Mouse (Mus musculus): ENCODE measurements at regions not wholly inside any gene's neighbourhood (a gene's known extent, or its start where the extent isn't known, plus 50 kb on each side); places are given as distances from the start of the nearest gene placed in this dataset.

- no peak for DNase-seq (ENCODE audit: low spot score in 2 of 2)
- TF ChIP-seq CTCF (conservative IDR thresholded peaks at IDR 0.05): no peak
- no peak overlapping the region for H3K4me3 ChIP-seq
- H3K27ac ChIP-seq: 0 out of 2 replicates have a peak overlapping the region, but pooled peaks have one; percentile 18
Observed at GRCm38 (mm10) chr3:130884393-130884792, 154.2 kb upstream of the Rpl34 start.

GRCm38 (mm10) chr3:130883928-130884327 is 153.7 kb upstream of the Rpl34 start:
- Histone ChIP-seq H3K27ac (0 out of 2 replicates have a peak overlapping the region, but pooled peaks have one; percentile 14), H3K4me3 (no peak overlapping the region)
- TF ChIP-seq CTCF (conservative IDR thresholded peaks at IDR 0.05): no peak
- no peak for DNase-seq (ENCODE audit: low spot score in 2 of 2)

GRCm38 (mm10) chr3:130883319-130883718 is 153.1 kb upstream of the Rpl34 start:
- H3K27ac ChIP-seq: no peak overlapping the region
- no peak for TF ChIP-seq CTCF (conservative IDR thresholded peaks at IDR 0.05)
- DNase-seq (ENCODE audit: low spot score in 2 of 2): no peak
- no peak overlapping the region for H3K4me3 ChIP-seq

DNA sequence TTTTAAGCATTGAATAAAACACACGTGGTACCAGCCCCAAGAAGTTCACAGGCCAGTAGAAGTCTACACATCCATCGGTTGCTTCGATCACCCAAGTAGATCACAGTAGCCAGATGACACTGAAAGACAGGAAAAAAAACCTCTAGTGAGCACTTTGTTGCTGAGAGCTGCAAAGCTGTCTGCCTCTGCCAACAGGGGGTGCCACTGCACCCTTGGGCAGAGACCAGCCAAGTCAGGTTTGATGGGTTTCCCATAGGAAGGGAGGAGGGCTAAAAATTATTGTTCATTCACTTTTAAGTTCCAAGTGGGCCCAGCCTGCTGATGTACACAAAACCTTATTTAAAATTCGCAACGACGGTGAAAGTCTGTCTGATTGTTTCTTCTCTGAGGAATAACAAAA is 150.3 kb upstream of the Rpl34 start:
- Histone ChIP-seq H3K4me3 (no peak overlapping the region), H3K27ac (no peak overlapping the region)
- no peak for DNase-seq (ENCODE audit: low spot score in 2 of 2)
- peak; percentile 72 for TF ChIP-seq CTCF (conservative IDR thresholded peaks at IDR 0.05)

- no peak for DNase-seq (ENCODE audit: low spot score in 2 of 2)
- Histone ChIP-seq H3K27ac (no peak overlapping the region), H3K4me3 (no peak overlapping the region)
- TF ChIP-seq CTCF (conservative IDR thresholded peaks at IDR 0.05): no peak
Observed at GRCm38 (mm10) chr3:130879463-130879862, 149.3 kb upstream of the Rpl34 start.

- H3K27ac ChIP-seq: no peak overlapping the region
- no peak overlapping the region for H3K4me3 ChIP-seq
- TF ChIP-seq CTCF (conservative IDR thresholded peaks at IDR 0.05): no peak
- DNase-seq (ENCODE audit: low spot score in 2 of 2): no peak
Observed at GRCm38 (mm10) chr3:130878834-130879233, 148.6 kb upstream of the Rpl34 start.

DNA sequence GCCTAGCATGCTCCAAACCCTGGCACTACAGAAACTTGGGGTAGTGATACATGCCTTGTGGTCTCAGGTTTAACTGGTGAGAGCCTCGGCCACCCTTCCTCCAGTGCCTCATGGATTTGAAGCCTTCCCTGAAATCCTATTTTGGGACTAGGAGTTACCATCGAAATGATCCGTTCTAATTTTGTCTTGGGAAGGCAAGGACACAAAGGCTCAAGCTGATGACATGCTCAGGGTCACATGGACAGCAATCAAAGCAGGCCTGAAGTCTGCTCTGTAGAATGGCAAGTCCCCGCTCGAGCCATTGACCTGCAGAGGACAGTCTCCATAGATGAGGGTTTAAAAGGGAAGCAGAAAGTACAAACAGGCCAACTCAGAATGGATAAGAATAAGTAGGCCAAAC is 147.8 kb upstream of the Rpl34 start:
- H3K4me3 ChIP-seq: no peak overlapping the region
- no peak overlapping the region for H3K27ac ChIP-seq
- no peak for TF ChIP-seq CTCF (conservative IDR thresholded peaks at IDR 0.05)
- DNase-seq (ENCODE audit: low spot score in 2 of 2): no peak

DNA sequence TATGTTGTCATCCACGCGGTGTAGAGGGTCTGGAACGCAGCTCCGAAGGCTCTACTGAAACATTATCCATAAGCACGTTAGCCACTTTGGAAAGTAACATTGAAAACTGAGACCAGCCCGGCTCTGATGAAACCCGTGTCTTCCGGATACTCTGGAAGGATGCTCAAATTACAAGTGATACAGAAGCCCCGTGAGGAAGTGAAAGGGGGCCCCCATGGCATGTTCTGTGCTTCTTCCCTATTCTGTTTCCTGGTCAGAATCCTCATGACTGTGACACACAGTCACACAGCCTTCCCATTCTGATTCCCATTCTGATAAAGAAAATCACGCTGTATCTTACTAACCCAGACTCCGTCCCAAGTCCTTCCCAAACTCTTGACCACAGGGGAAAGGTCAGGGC is 143.5 kb upstream of the Rpl34 start:
- no peak for TF ChIP-seq CTCF (conservative IDR thresholded peaks at IDR 0.05)
- no peak for DNase-seq (ENCODE audit: low spot score in 2 of 2)

DNA sequence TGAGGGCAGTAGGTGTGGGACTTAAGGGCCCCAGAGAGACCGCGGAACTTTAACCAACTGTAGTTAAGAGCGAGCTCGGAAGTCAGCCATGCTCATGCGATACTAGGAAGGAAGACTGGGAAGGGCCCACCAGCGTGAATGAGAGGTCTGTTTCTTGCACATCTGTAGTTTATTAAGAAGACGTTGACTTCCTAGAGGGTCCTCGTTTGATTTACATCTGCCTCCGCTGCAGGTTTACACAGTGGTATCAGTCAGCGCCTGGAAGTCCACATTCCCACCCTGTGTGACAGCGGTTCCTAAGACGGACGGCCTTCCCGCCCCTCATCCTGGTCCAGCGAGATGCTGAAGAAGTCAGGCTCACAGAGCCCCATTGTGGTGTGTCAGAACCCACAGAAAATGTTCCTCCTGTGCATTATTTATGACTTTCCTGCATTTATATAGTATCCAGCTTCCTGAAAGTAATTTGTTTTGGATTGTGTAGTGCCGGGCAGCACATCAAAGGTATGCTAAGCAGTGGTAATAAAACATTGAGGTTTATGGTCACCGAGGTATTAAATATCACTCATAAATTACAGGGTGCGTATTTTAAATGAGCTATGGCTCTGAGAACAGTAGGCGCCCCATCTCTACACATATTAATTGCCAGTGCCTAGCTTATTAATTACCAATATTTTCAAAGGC is 136.9 kb upstream of the Rpl34 start:
- DNase-seq (ENCODE audit: low spot score in 2 of 2): no peak
- H3K27ac ChIP-seq: no peak overlapping the region
- no peak for TF ChIP-seq CTCF (conservative IDR thresholded peaks at IDR 0.05)
- no peak overlapping the region for H3K4me3 ChIP-seq

More for the DNA sequence above, 143.5 kb upstream of the Rpl34 start:
- Histone ChIP-seq H3K27ac (no peak overlapping the region), H3K4me3 (no peak overlapping the region)

DNA sequence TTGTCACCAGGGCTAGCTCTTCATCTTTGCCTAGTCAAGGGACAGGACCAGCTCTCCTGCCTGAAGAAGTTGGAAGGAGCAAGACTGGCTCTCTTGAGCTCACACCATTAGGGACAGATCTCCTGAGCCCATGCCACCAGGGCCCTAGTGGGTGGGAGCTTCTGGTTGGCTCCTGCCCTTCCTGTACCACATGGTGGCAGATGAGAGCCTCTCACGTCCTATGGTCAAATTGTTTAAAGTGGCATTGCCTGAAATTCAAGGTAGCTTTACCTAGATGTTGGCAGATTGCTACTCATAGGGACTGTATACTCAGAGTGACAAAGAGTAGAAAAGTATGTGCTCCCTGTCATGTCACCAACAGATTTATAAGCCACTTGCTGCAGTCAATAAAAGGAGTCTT is 134.6 kb upstream of the Rpl34 start:
- DNase-seq (ENCODE audit: low spot score in 2 of 2): no peak
- H3K4me3 ChIP-seq: no peak overlapping the region
- peak; percentile 42 for TF ChIP-seq CTCF (conservative IDR thresholded peaks at IDR 0.05)

GRCm38 (mm10) chr3:130863376-130863775 is 133.2 kb upstream of the Rpl34 start:
- no peak for TF ChIP-seq CTCF (conservative IDR thresholded peaks at IDR 0.05)
- no peak overlapping the region for H3K27ac ChIP-seq
- H3K4me3 ChIP-seq: no peak overlapping the region
- DNase-seq (ENCODE audit: low spot score in 2 of 2): no peak

More for the DNA sequence above, 134.6 kb upstream of the Rpl34 start:
- H3K27ac ChIP-seq: no peak overlapping the region

GRCm38 (mm10) chr3:130860315-130860714 is 130.1 kb upstream of the Rpl34 start:
- TF ChIP-seq CTCF (conservative IDR thresholded peaks at IDR 0.05): no peak
- H3K4me3 ChIP-seq: no peak overlapping the region
- DNase-seq (ENCODE audit: low spot score in 2 of 2): no peak
- no peak overlapping the region for H3K27ac ChIP-seq

GRCm38 (mm10) chr3:130853866-130854265 is 123.7 kb upstream of the Rpl34 start:
- no peak for DNase-seq (ENCODE audit: low spot score in 2 of 2)
- no peak overlapping the region for H3K27ac ChIP-seq
- TF ChIP-seq CTCF (conservative IDR thresholded peaks at IDR 0.05): no peak
- no peak overlapping the region for H3K4me3 ChIP-seq

GRCm38 (mm10) chr3:130850766-130851308 is 120.6 kb upstream of the Rpl34 start:
- TF ChIP-seq CTCF (conservative IDR thresholded peaks at IDR 0.05): no peak
- H3K27ac ChIP-seq: no peak overlapping the region
- DNase-seq (ENCODE audit: low spot score in 2 of 2): no peak
- H3K4me3 ChIP-seq: no peak overlapping the region

Data from layer of hippocampus, adult 2 months (tissue).